9 mouse cellular contexts compared by ENCODE assay signal in genomic region chr12:75786681-75787080, GRCm38 (mm10). TPM values are rescaled to one million over a fixed set of nuclear protein-coding genes. Genes with fewer than 3 reads are reported as not detected.
A peak's percentile ranks its signal among the peaks of the same experiment; 100 is the strongest.
DNase-seq lines count a peak whose midpoint lies in the region; ATAC-seq lines count a peak whose summit lies in the region.
"Not testable (repeated sequence)": the region's sequence is repeated elsewhere in the genome, so short reads cannot be mapped to it uniquely, and the experiment has no call there.
"Had no signal": no experiment of that assay in that cellular context is flagged by ENCODE, and none has a peak within 500 bp of the region (broad histone marks: within the 10 kb centered on the region; RNA-seq: fewer than 3 reads in every experiment).

No protein-coding gene starts in this region.

- DNase-seq in B cell, adult 2 months: peak; percentile 11 to 23
- DNase-seq in R1 (ENCODE audit: low read depth, low spot score): peak; percentile 52
- peak; percentile 69 for DNase-seq in forelimb bud, embryonic 11.5 days (ENCODE audit: low read depth, low spot score)
- peak; percentile 92 for DNase-seq in hindbrain, embryonic 14.5 days (ENCODE audit: low spot score)
- DNase-seq in left cerebral cortex, adult 11 months (ENCODE audit: low spot score): peak; percentile 27
- DNase-seq in lung, postnatal 36 days: peak; percentile 67
- DNase-seq in right cerebral cortex, postnatal 25 days: peak; percentile 5

- H3K4me1 ChIP-seq in hindbrain, embryonic 14.5 days (replicated peaks; ENCODE audit: control insufficient read depth, insufficient read depth, low read length): not testable (repeated sequence)

- H3K4me2 ChIP-seq in hindbrain, embryonic 14.5 days (replicated peaks): not testable (repeated sequence)

- H3K36me3 ChIP-seq in hindbrain, embryonic 14.5 days (replicated peaks; ENCODE audit: control insufficient read depth, insufficient read depth): not testable (repeated sequence)

- not testable (repeated sequence) for H3K27ac ChIP-seq in hindbrain, embryonic 14.5 days

- H3K4me3 ChIP-seq in hindbrain, embryonic 14.5 days (replicated peaks; ENCODE audit: low read length): not testable (repeated sequence)

- WGBS in hindbrain, embryonic 14.5 days: 8% methylated on average over 2 of the region's 2 CpGs

- ATAC-seq in common myeloid progenitor, adult 5-6 weeks (replicated peaks; ENCODE audit: low read depth, poor library complexity, severe bottlenecking): peak; percentile 73
- not testable (repeated sequence) for ATAC-seq in hindbrain, embryonic 14.5 days (ENCODE audit: low FRiP score)

- H3K9me3 ChIP-seq in hindbrain, embryonic 14.5 days (ENCODE audit: control insufficient read depth, low read length): not testable (repeated sequence)

- not testable (repeated sequence) for H3K9ac ChIP-seq in hindbrain, embryonic 14.5 days

- not testable (repeated sequence) for H3K27me3 ChIP-seq in hindbrain, embryonic 14.5 days (ENCODE audit: control insufficient read depth, insufficient read depth, low read length)

RNA-seq across cellular contexts. Expression of gene Syne2, which starts 31.3 kb away (rescaled TPM):
- 12.2 and 13.8 TPM in 2 replicates for total RNA-seq in common myeloid progenitor, adult 5-6 weeks (2017)
- polyA plus RNA-seq in hindbrain, embryonic 14.5 days (2014; fragmentation: Nextera tagmentation; extraction: Ambion mirVana): 47.0 and 52.6 TPM in 2 replicates
- polyA plus RNA-seq: G1E had no signal

RNA-seq across cellular contexts. Expression of gene Sgpp1, which starts 51.2 kb away (rescaled TPM):
- total RNA-seq in common myeloid progenitor, adult 5-6 weeks (2017): 47.1 and 51.7 TPM in 2 replicates
- polyA plus RNA-seq in hindbrain, embryonic 14.5 days (2014; fragmentation: Nextera tagmentation; extraction: Ambion mirVana): 16.6 and 21.0 TPM in 2 replicates

Comparison
In these comparisons a context has a peak if more than half of its experiments do, and no peak if none do; other contexts are left out.
1. DNase-seq: peak in every context shown above with its lines; median percentile 92 in hindbrain, embryonic 14.5 days; 69 in forelimb bud, embryonic 11.5 days; 67 in lung, postnatal 36 days; 52 in R1; 27 in left cerebral cortex, adult 11 months; 17 in B cell, adult 2 months; 5 in right cerebral cortex, postnatal 25 days.